Mouse (Mus musculus) bone marrow macrophage, adult 2 months (primary cell): ENCODE measurements around the gene Plaur.

Experiments used
- CTCF ChIP-seq: IDR thresholded peaks from 2 replicates; pipeline ENCODE4 v1.5.1; 2012; ENCODE audit warnings: low read depth, mild to moderate bottlenecking, low read length, moderate library complexity
- POLR2A ChIP-seq: IDR thresholded peaks from 2 replicates; pipeline ENCODE4 v1.6.1; 2012; ENCODE audit warnings: mild to moderate bottlenecking, low read depth, low read length, borderline replicate concordance

GRCm38 (mm10) chr7:24501492-24501891 lies 39.2 kb downstream of the Plaur start:
- TF ChIP-seq CTCF (peak; percentile 52; the same call in 1 of the 2 replicates), POLR2A (no peak)
